Mouse (Mus musculus): ENCODE results near the gene Dlgap4.

DNA sequence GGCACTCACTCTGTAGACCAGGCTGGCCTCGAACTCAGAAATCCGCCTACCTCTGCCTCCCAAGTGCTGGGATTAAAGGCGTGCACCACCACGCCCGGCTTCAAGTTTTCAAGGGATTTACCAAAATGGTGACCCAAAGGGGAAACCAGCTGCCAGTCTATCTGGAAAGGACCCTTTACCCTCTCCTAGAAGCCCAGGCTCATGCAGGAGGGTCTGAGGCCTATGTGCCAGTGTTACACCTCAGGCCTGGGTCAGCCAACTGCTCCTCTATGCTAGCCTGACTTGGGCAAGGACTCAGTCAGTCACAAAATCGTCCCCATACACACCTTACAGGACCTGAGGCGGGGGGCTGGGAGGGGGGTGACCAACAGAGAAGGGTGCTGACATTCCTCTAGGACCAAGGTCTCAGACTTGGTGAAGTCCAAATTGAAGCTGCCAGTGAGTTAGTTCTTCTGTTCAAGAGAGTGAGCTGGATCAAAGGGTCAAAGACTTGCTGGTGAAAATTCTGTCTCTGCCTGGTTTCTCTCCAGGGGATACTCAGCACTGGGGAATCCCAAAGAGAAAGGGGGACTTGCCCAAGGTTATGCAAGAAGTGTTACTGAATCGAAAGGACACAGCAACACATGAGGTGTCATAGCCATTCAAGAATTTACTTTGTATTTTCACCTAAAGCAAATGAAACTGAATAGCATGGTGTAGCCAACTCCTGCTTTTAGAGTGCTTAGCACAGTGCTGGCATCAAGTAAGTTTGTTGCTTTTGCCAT, 106.2 kb downstream of the Dlgap4 start:
- TF ChIP-seq TAL1 (IDR thresholded peaks at IDR 0.05; ENCODE audit: low read length) (no peak), MAX (IDR thresholded peaks at IDR 0.05; ENCODE audit: low read length) (no peak), MAFK (IDR thresholded peaks at IDR 0.05; ENCODE audit: borderline replicate concordance, low read depth, low read length) (no peak), MYC (IDR thresholded peaks at IDR 0.05; ENCODE audit: low read depth, low read length) (no peak), CTCF (IDR thresholded peaks at IDR 0.05 in 2 of 3, conservative IDR thresholded peaks at IDR 0.05 in 1 of 3; ENCODE audit: control insufficient read depth in 1 of 3, insufficient read depth in 1 of 3, low read depth in 2 of 3, low read length in 3 of 3, poor library complexity in 1 of 3, severe bottlenecking in 1 of 3) (no peak), POLR2A (IDR thresholded peaks at IDR 0.05; ENCODE audit: control insufficient read depth in 1 of 2, insufficient read depth in 1 of 2, low read depth in 1 of 2, low read length in 2 of 2, poor library complexity in 1 of 2) (no peak), CHD1 (IDR thresholded peaks at IDR 0.05; ENCODE audit: low read depth, low read length) (no peak), ZNF384 (IDR thresholded peaks at IDR 0.05; ENCODE audit: low read depth, low read length) (no peak), GATA1 (IDR thresholded peaks at IDR 0.05; ENCODE audit: low read depth, low read length) (no peak), ZMIZ1 (IDR thresholded peaks at IDR 0.05; ENCODE audit: low read depth, low read length) (no peak)
